Mouse (Mus musculus): ENCODE measurements around the gene Tapt1. TPM values are rescaled to one million over a fixed set of nuclear protein-coding genes. Genes with fewer than 3 reads are reported as not detected.
"Not testable (repeated sequence)": the region's sequence is repeated elsewhere in the genome, so short reads cannot be mapped to it uniquely, and the experiment has no call there.

Tapt1 gene
- polyA plus RNA-seq, 1 experiment from 2014 or later = 35.7 TPM

DNA sequence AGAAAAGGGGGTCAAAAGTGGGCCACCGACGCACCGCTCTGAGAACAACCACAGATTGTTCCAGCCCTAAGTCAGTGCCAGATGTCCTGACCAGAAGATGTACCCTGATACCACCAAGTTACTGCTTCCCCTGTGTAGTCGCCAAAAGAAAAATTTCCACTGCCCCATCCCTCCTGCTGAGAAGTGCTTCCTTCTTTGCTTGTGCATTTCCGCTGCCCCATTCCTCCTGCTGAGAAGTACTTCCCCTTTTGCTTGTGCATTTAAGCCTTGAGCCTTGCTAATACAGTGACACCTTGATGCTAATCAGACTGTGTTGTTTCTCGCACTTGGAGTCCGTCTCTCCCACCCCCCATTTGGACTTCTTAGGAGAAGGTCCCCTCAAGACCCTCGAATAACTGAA lies 99.9 kb downstream of the Tapt1 start:
- not testable (repeated sequence) for H3K9me3 ChIP-seq (ENCODE audit: control insufficient read depth, low read length); H3K4me1 ChIP-seq (replicated peaks; ENCODE audit: control insufficient read depth, insufficient read depth, low read length); ATAC-seq (ENCODE audit: low FRiP score); H3K9ac ChIP-seq; H3K36me3 ChIP-seq (replicated peaks; ENCODE audit: control insufficient read depth, insufficient read depth); DNase-seq (ENCODE audit: low spot score); H3K27ac ChIP-seq; H3K4me2 ChIP-seq (replicated peaks); H3K4me3 ChIP-seq (replicated peaks; ENCODE audit: low read length); H3K27me3 ChIP-seq (ENCODE audit: control insufficient read depth, insufficient read depth, low read length)
- 88% methylated on average over 8 of the region's 8 CpGs for WGBS

Other genes starting within 250 kb of the Tapt1 start
- 5.5 and 5.8 TPM in 2 replicates for gene Fgfbp1, start 244.8 kb downstream of the Tapt1 start, polyA plus RNA-seq (2014; fragmentation: Nextera tagmentation; extraction: Ambion mirVana)
- gene Prom1, start 124.6 kb downstream of the Tapt1 start, polyA plus RNA-seq (2014; fragmentation: Nextera tagmentation; extraction: Ambion mirVana) = 42.6 and 46.5 TPM in 2 replicates

Measured in hindbrain, embryonic 14.5 days (tissue).